Mouse (Mus musculus): Measurements from ENCODE around the gene Upf2. TPM values are rescaled to one million over a fixed set of nuclear protein-coding genes. Genes with fewer than 3 reads are reported as not detected.
A peak's percentile ranks its signal among the peaks of the same experiment; 100 is the strongest.

The Upf2 gene
- total and polyA plus RNA-seq, 3 experiments: 2.9 to 16.7 (median 16.2) TPM

DNA sequence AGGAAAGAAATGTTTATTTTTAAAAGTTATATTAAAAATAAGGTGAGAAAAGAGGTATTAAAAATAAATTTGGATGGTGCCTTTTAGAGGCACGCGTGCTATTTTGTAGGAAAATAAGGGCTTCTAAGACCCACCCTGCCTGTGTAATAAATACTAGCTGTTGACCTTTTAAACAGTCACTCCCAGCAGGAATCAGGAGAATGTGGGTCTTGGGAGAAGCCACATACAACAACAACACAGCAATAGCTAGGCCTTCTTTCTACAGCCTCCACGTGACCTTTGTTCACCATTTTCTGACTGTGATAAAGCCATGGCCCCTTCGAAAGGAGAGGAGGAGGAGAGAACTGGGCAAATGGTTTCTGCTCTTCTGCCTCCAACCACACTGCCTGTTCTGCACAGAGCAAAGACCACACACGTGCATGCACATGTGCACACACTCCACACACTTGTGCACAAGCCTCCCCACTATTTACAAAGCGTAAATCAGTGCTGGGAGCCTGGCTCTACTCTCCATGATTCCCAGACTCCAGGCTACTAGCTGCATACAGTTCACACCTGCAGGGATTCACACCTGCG is 121.5 kb downstream of the Upf2 start:
- 81% methylated on average over 7 of the region's 7 CpGs for WGBS
- intact Hi-C loops (cut with DNase I): no loop called here

DNA sequence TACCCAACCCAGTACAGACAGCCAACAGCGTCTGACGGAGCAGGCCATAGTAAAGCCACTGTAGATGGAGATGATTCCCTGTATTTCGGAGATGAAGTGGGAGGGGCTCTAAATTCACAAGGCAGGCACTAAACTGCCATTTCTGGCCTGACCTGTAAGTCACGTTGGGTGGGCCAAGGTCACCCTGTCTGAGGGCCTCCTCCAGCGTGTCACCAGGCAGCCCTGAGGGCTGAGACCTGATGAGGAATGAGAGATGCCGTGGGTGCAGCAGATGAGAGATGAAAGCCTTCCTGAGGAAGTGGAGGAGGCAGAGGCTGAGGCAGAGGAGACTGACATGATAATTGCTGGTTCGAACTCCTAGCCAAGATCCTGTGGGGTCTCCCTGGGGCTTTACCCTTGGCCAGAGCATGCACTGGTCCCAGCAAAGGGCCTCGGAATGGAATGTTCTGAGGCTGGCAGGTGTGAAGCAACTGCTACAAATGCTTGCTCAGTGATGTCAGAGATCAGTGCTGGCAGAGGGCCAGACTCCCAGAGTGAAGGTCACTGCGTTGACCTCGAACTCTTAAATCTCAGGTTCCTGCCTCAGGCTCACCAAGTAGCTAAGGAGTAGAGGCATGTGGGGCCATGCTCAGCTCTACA is 123.7 kb downstream of the Upf2 start:
- Histone ChIP-seq H3K4me1 (ENCODE audit: control insufficient read depth, insufficient read depth, low read length) (0 out of 2 replicates have a peak, but pooled peaks cover 1% of the 10 kb centered on the region), H3K27ac (no peak overlapping the region), H3K9ac (ENCODE audit: low read depth, low read length) (no peak overlapping the region), H3K36me3 (ENCODE audit: control insufficient read depth, insufficient read depth, low read length) (no peaks in the 10 kb centered on the region), H3K4me3 (no peak overlapping the region), H3K27me3 (ENCODE audit: control insufficient read depth, insufficient read depth, low read length) (no peaks in the 10 kb centered on the region), H3K79me2 (replicated peaks; ENCODE audit: control insufficient read depth, insufficient read depth, low read length) (no peaks in the 10 kb centered on the region)
- WGBS: 53% methylated on average over 10 of the region's 10 CpGs
- peak in 1 of 2 experiments; percentile 37 for DNase-seq
- TF ChIP-seq POLR2A (IDR thresholded peaks at IDR 0.05; ENCODE audit: insufficient read depth, low read depth, low read length) (no peak), CTCF (IDR thresholded peaks at IDR 0.05) (no peak), EP300 (IDR thresholded peaks at IDR 0.05; ENCODE audit: insufficient read depth, low read depth, low read length) (no peak)
- intact Hi-C loops (cut with DNase I): no loop called here

More for the DNA sequence above, 121.5 kb downstream of the Upf2 start:
- no peak for DNase-seq
- Histone ChIP-seq H3K27ac (no peak overlapping the region), H3K4me1 (ENCODE audit: control insufficient read depth, insufficient read depth, low read length) (0 out of 2 replicates have a peak, but pooled peaks cover 1% of the 10 kb centered on the region), H3K36me3 (ENCODE audit: control insufficient read depth, insufficient read depth, low read length) (no peaks in the 10 kb centered on the region), H3K27me3 (ENCODE audit: control insufficient read depth, insufficient read depth, low read length) (no peaks in the 10 kb centered on the region), H3K79me2 (replicated peaks; ENCODE audit: control insufficient read depth, insufficient read depth, low read length) (no peaks in the 10 kb centered on the region), H3K9ac (ENCODE audit: low read depth, low read length) (no peak overlapping the region), H3K4me3 (no peak overlapping the region)
- TF ChIP-seq POLR2A (IDR thresholded peaks at IDR 0.05; ENCODE audit: insufficient read depth, low read depth, low read length): no peak
- no peak for TF ChIP-seq CTCF (IDR thresholded peaks at IDR 0.05)
- no peak for TF ChIP-seq EP300 (IDR thresholded peaks at IDR 0.05; ENCODE audit: insufficient read depth, low read depth, low read length)

DNA sequence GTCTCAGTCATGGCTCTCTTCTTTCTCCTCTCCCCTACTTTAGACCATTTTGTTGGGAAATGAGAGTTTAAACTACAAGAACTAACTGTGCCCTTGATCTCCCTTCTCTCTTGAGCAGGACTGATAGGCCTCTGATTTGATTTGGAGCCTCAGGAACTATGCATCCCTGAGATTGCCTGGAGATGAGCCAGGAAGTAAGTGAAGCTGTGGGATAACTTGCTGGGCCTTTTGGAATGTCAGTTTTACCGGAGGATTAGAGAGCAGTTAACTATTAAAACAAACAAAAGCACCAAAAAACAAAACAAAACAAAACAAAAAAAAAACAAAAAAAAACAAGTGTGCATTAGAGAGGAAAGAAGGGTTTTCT is 124.2 kb downstream of the Upf2 start:
- DNase-seq: no peak
- H3K79me2 ChIP-seq (replicated peaks; ENCODE audit: control insufficient read depth, insufficient read depth, low read length): no peaks in the 10 kb centered on the region
- H3K4me1 ChIP-seq (ENCODE audit: control insufficient read depth, insufficient read depth, low read length): 0 out of 2 replicates have a peak, but pooled peaks cover 1% of the 10 kb centered on the region
- 33% methylated on average over 1 of the region's 1 CpGs for WGBS
- no peak overlapping the region for H3K4me3 ChIP-seq
- H3K9ac ChIP-seq (ENCODE audit: low read depth, low read length): no peak overlapping the region
- H3K36me3 ChIP-seq (ENCODE audit: control insufficient read depth, insufficient read depth, low read length): no peaks in the 10 kb centered on the region
- no peak for TF ChIP-seq CTCF (IDR thresholded peaks at IDR 0.05)
- TF ChIP-seq EP300 (IDR thresholded peaks at IDR 0.05; ENCODE audit: insufficient read depth, low read depth, low read length): no peak
- TF ChIP-seq POLR2A (IDR thresholded peaks at IDR 0.05; ENCODE audit: insufficient read depth, low read depth, low read length): no peak
- intact Hi-C loops (cut with DNase I): no loop called here
- H3K27me3 ChIP-seq (ENCODE audit: control insufficient read depth, insufficient read depth, low read length): no peaks in the 10 kb centered on the region
- H3K27ac ChIP-seq: no peak overlapping the region

DNA sequence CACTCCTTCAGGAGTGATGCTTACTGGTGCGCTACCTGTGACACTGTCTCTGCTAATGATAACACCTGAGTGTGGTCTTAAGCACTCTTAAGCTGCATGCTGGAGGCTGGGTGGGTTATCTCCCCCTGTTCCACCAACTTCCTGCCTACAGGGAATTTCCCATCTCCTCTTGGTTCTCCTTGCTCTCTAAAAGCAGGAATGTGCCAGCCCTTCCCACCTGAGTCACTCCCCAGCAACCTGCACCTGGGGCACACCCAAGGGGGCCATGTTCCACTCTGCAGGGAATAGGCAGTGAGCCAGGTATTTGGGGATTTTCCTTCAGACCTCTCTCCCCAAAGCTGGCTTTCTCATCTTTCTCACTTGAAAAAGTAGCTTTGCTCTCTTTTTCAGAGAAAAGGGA is 128.8 kb downstream of the Upf2 start:
- no peak overlapping the region for H3K9ac ChIP-seq (ENCODE audit: low read depth, low read length)
- no peaks in the 10 kb centered on the region for H3K36me3 ChIP-seq (ENCODE audit: control insufficient read depth, insufficient read depth, low read length)
- H3K27ac ChIP-seq: no peak overlapping the region
- WGBS: 87% methylated on average over 1 of the region's 1 CpGs
- DNase-seq: no peak
- H3K4me1 ChIP-seq (ENCODE audit: control insufficient read depth, insufficient read depth, low read length): no peaks in the 10 kb centered on the region
- H3K4me3 ChIP-seq: no peak overlapping the region
- no peaks in the 10 kb centered on the region for H3K27me3 ChIP-seq (ENCODE audit: control insufficient read depth, insufficient read depth, low read length)
- H3K79me2 ChIP-seq (replicated peaks; ENCODE audit: control insufficient read depth, insufficient read depth, low read length): no peaks in the 10 kb centered on the region
- intact Hi-C loops (cut with DNase I): no loop called here
- no peak for TF ChIP-seq POLR2A (IDR thresholded peaks at IDR 0.05; ENCODE audit: insufficient read depth, low read depth, low read length)
- no peak for TF ChIP-seq CTCF (IDR thresholded peaks at IDR 0.05)
- TF ChIP-seq EP300 (IDR thresholded peaks at IDR 0.05; ENCODE audit: insufficient read depth, low read depth, low read length): no peak

DNA sequence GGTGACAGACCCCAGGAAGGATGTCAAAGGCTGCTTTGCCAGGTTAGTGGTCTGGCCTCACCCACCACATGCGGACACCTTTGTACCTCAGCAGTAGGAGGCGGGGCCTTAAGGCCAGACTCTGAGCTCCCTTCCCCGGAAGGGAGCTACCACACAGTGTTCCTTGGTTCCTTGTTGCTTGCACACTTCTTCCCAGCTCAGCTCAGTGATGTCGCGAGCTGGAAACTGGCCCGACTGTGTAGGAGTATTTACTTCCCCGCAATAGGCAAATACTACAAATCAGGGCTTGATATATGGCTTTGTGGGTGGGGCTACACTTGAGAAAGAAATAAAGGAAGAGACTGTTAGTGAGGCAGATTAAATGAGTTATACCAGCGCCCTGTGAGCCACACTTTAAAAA is 129.8 kb downstream of the Upf2 start:
- Histone ChIP-seq H3K27me3 (ENCODE audit: control insufficient read depth, insufficient read depth, low read length) (no peaks in the 10 kb centered on the region), H3K9ac (ENCODE audit: low read depth, low read length) (no peak overlapping the region), H3K4me3 (no peak overlapping the region), H3K27ac (no peak overlapping the region), H3K79me2 (replicated peaks; ENCODE audit: control insufficient read depth, insufficient read depth, low read length) (no peaks in the 10 kb centered on the region), H3K4me1 (ENCODE audit: control insufficient read depth, insufficient read depth, low read length) (no peaks in the 10 kb centered on the region; the same call in 1 of the 2 replicates), H3K36me3 (ENCODE audit: control insufficient read depth, insufficient read depth, low read length) (no peaks in the 10 kb centered on the region)
- TF ChIP-seq CTCF (IDR thresholded peaks at IDR 0.05) (no peak), EP300 (IDR thresholded peaks at IDR 0.05; ENCODE audit: insufficient read depth, low read depth, low read length) (no peak), POLR2A (IDR thresholded peaks at IDR 0.05; ENCODE audit: insufficient read depth, low read depth, low read length) (no peak)
- WGBS: 52% methylated on average over 8 of the region's 8 CpGs
- intact Hi-C loops (cut with DNase I): no loop called here
- no peak for DNase-seq

DNA sequence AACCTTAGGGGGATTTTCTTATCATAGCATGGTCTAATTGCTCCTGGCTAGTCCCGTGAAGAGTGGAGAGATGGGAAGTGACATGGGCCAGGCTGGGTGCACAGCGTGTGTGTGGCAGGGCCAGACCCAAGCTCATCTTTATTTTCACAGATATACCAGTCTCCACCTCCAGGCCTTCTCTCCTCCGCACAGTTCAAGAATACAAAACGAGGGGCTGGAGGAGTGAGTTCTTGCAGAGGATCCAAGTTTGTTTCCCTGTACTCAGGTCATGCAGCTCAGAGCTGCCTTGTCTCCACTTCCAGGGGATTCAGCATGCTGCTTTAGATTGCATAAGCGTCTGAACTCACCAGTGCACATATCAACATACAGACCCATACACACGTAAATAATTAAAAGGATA is 131.3 kb downstream of the Upf2 start:
- no peak overlapping the region for H3K9ac ChIP-seq (ENCODE audit: low read depth, low read length)
- H3K4me1 ChIP-seq (ENCODE audit: control insufficient read depth, insufficient read depth, low read length): no peaks in the 10 kb centered on the region; the same call in 1 of the 2 replicates
- no peak overlapping the region for H3K4me3 ChIP-seq
- H3K27ac ChIP-seq: no peak overlapping the region
- no peak for TF ChIP-seq CTCF (IDR thresholded peaks at IDR 0.05)
- TF ChIP-seq POLR2A (IDR thresholded peaks at IDR 0.05; ENCODE audit: insufficient read depth, low read depth, low read length): no peak
- no peak for TF ChIP-seq EP300 (IDR thresholded peaks at IDR 0.05; ENCODE audit: insufficient read depth, low read depth, low read length)
- no peaks in the 10 kb centered on the region for H3K36me3 ChIP-seq (ENCODE audit: control insufficient read depth, insufficient read depth, low read length)
- intact Hi-C loops (cut with DNase I): no loop called here
- H3K27me3 ChIP-seq (ENCODE audit: control insufficient read depth, insufficient read depth, low read length): no peaks in the 10 kb centered on the region
- H3K79me2 ChIP-seq (replicated peaks; ENCODE audit: control insufficient read depth, insufficient read depth, low read length): no peaks in the 10 kb centered on the region
- no peak for DNase-seq
- WGBS: 83% methylated on average over 6 of the region's 6 CpGs

All from heart, adult 2 months (tissue).